Mouse (Mus musculus): ENCODE data around the gene Hspbap1. TPM values are rescaled to one million over a fixed set of nuclear protein-coding genes. Genes with fewer than 3 reads are reported as not detected.

Gene Hspbap1
- total and polyA plus RNA-seq, 3 experiments, result 13.6 to 15.9 (median 15.3) TPM

- peak; percentile 97 for TF ChIP-seq BHLHE40 (IDR thresholded peaks at IDR 0.05; ENCODE audit: low read depth, low read length)
Observed at GRCm38 (mm10) chr16:35769878-35770657, at the start of gene Hspbap1 (continued).

- in situ Hi-C loops (cut with MboI; ENCODE audit: low pct_ligation_motif_present, low pct_unique_long_range_greater_than_20kb, low sequenced_read_pairs), result no loop called here
- H3K9ac ChIP-seq (ENCODE audit: insufficient read depth, low read depth), result no peak overlapping the region
- dilution Hi-C loops (cut with MboI; ENCODE audit: extremely low pct_ligation_motif_present, extremely low pct_unique_long_range_greater_than_20kb, low sequenced_read_pairs), result no loop called here
- H3K4me2 ChIP-seq (ENCODE audit: insufficient read depth, low read depth, poor library complexity, severe bottlenecking), result no peak overlapping the region
- no peaks in the 10 kb centered on the region for H3K79me2 ChIP-seq (replicated peaks; ENCODE audit: control insufficient read depth, extremely low read depth, insufficient read depth, poor library complexity, severe bottlenecking)
- TF ChIP-seq USF2 (conservative IDR thresholded peaks at IDR 0.05; ENCODE audit: low read depth, low read length) (no peak), BHLHE40 (IDR thresholded peaks at IDR 0.05; ENCODE audit: low read depth, low read length) (peak; percentile 69)
- peaks cover 8 to 41% of the 10 kb centered on the region in 2 experiments for H3K36me3 ChIP-seq (replicated peaks in 1 of 2; ENCODE audit: control insufficient read depth in 1 of 2, insufficient read depth in 1 of 2, low read length in 1 of 2)
- H3K27ac ChIP-seq (ENCODE audit: insufficient read depth, low read depth), result no peak overlapping the region
- DNase-seq (ENCODE audit: extremely low read depth), result peak; percentile 52
- no peaks in the 10 kb centered on the region for H3K27me3 ChIP-seq (replicated peaks)
- H3K9me3 ChIP-seq (replicated peaks; ENCODE audit: low read length), result no peaks in the 10 kb centered on the region
- no peak overlapping the region for H3K4me3 ChIP-seq (replicated peaks in 1 of 3; ENCODE audit: low read depth in 2 of 3, low read length in 2 of 3, poor library complexity in 1 of 3)
- H3K4me1 ChIP-seq (ENCODE audit: control insufficient read depth in 1 of 2, insufficient read depth in 2 of 2), result peaks cover 0 to 13% of the 10 kb centered on the region in 2 experiments; a peak in 2 of 4 replicates
Observed at GRCm38 (mm10) chr16:35724561-35724960, 45.6 kb upstream of the Hspbap1 start.

DNA sequence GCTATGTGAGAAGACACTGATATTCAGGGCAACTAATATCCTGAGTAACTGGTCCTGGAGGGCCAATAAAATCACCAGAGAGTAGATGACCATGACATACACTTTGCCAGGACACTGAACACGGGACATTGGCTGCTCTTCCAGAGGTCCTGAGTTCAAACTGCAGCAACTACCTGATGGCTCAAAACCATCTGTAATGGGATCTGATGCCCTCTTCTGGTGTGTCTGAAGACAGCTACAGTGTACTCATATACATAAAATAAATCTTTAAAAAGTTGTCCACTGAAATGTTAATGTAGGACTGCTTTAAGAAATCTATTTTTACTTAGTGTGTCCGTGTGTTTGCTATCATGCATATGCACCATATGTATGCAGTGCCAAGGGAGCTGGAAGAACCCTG lies 43.6 kb upstream of the Hspbap1 start:
- no peak overlapping the region for H3K27ac ChIP-seq (ENCODE audit: insufficient read depth, low read depth)
- DNase-seq (ENCODE audit: extremely low read depth), result no peak
- peaks cover 0 to 13% of the 10 kb centered on the region in 2 experiments; a peak in 2 of 4 replicates for H3K4me1 ChIP-seq (ENCODE audit: control insufficient read depth in 1 of 2, insufficient read depth in 2 of 2)
- H3K4me2 ChIP-seq (ENCODE audit: insufficient read depth, low read depth, poor library complexity, severe bottlenecking), result no peak overlapping the region
- in situ Hi-C loops (cut with MboI; ENCODE audit: low pct_ligation_motif_present, low pct_unique_long_range_greater_than_20kb, low sequenced_read_pairs) (no loop called here), dilution Hi-C loops (cut with MboI; ENCODE audit: extremely low pct_ligation_motif_present, extremely low pct_unique_long_range_greater_than_20kb, low sequenced_read_pairs) (no loop called here)
- no peak overlapping the region for H3K9ac ChIP-seq (ENCODE audit: insufficient read depth, low read depth)
- H3K79me2 ChIP-seq (replicated peaks; ENCODE audit: control insufficient read depth, extremely low read depth, insufficient read depth, poor library complexity, severe bottlenecking), result no peaks in the 10 kb centered on the region
- H3K9me3 ChIP-seq (replicated peaks; ENCODE audit: low read length), result no peaks in the 10 kb centered on the region
- H3K4me3 ChIP-seq (replicated peaks in 1 of 3; ENCODE audit: low read depth in 2 of 3, low read length in 2 of 3, poor library complexity in 1 of 3), result no peak overlapping the region
- TF ChIP-seq SIN3A (IDR thresholded peaks at IDR 0.05; ENCODE audit: low read length), result no peak
- TF ChIP-seq JUND (conservative IDR thresholded peaks at IDR 0.05; ENCODE audit: low read depth, low read length), result no peak
- no peak for TF ChIP-seq MEF2A (IDR thresholded peaks at IDR 0.05; ENCODE audit: borderline replicate concordance, low read depth, low read length)
- TF ChIP-seq JUN (IDR thresholded peaks at IDR 0.05; ENCODE audit: insufficient read depth, low read depth, low read length), result no peak
- no peak for TF ChIP-seq SMC3 (IDR thresholded peaks at IDR 0.05; ENCODE audit: low read depth, low read length)
- TF ChIP-seq MAZ (IDR thresholded peaks at IDR 0.05; ENCODE audit: low read depth, low read length), result no peak
- TF ChIP-seq RAD21 (IDR thresholded peaks at IDR 0.05; ENCODE audit: low read depth, low read length), result no peak; the same call in 1 of the 2 replicates
- TF ChIP-seq CTCF (conservative IDR thresholded peaks at IDR 0.05 in 1 of 2, IDR thresholded peaks at IDR 0.05 in 1 of 2; ENCODE audit: low read depth in 2 of 2, low read length in 2 of 2), result no peak
- H3K27me3 ChIP-seq (replicated peaks), result no peaks in the 10 kb centered on the region
- peaks cover 8 to 43% of the 10 kb centered on the region in 2 experiments for H3K36me3 ChIP-seq (replicated peaks in 1 of 2; ENCODE audit: control insufficient read depth in 1 of 2, insufficient read depth in 1 of 2, low read length in 1 of 2)

Data from CH12.LX (cell line).